In the genomic region with DNA sequence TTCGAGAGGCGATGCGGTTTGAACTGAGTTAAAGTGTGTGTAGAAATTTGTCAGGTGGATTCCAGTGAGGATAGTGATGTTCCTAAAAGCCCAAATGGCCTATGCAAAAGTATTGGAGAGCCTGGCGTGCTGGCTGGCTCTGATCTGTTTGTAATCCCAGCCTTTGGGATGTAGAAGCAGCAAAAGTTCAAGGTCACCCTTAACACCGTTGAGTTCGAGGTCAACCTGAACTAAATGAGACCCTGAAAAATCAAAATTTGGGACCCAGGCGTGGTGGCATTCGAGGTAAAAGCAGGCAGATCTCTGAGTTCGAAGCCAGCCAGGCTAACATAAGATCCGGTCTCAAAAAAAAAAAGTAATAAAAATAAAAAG, we compare ENCODE assay signal across 8 mouse cellular contexts. TPM values are rescaled to one million over a fixed set of nuclear protein-coding genes. Genes with fewer than 3 reads are reported as not detected.
DNase-seq lines count a peak whose midpoint lies in the region; ATAC-seq and TF ChIP-seq lines count a peak whose summit lies in the region.

No protein-coding gene starts in this region.

- no peak for ATAC-seq in heart, embryonic 14.5 days (ENCODE audit: insufficient number of reproducible peaks, insufficient read depth, low FRiP score, low read depth)
- ATAC-seq in G1E (ENCODE audit: extremely low read depth, insufficient number of reproducible peaks, low FRiP score, poor library complexity, severe bottlenecking): no peak
- ATAC-seq in heart, postnatal 0 days (ENCODE audit: insufficient read depth, low read depth): no peak
- ATAC-seq in inflammation-experienced regulatory T-cells, adult 6 months: no peak
- ATAC-seq in megakaryocyte progenitor cell, adult 5-6 weeks (replicated peaks; ENCODE audit: poor library complexity): no peak

- H3K4me3 ChIP-seq in heart, embryonic 14.5 days (ENCODE audit: control insufficient read depth in 1 of 2, insufficient read depth in 1 of 2, low read depth in 1 of 2, low read length in 2 of 2): peak overlapping the region; percentile 70 to 71
- peak overlapping the region; percentile 86 for H3K4me3 ChIP-seq in G1E (ENCODE audit: low read depth, low read length)
- peak overlapping the region; percentile 77 for H3K4me3 ChIP-seq in heart, postnatal 0 days (ENCODE audit: low read depth, low read length)
- peak overlapping the region; percentile 86 for H3K4me3 ChIP-seq in midbrain, embryonic 10.5 days

- peak overlapping the region; percentile 89 to 90 for H3K27ac ChIP-seq in heart, embryonic 14.5 days (replicated peaks in 1 of 2; ENCODE audit: control insufficient read depth in 1 of 2, insufficient read depth in 1 of 2, low read depth in 2 of 2, low read length in 2 of 2)
- peak overlapping the region; percentile 95 for H3K27ac ChIP-seq in heart, postnatal 0 days (ENCODE audit: low read depth)
- peak overlapping the region; percentile 90 for H3K27ac ChIP-seq in midbrain, embryonic 10.5 days (replicated peaks)

- peaks cover 5 to 11% of the 10 kb centered on the region in 2 experiments; a peak in 3 of 4 replicates for H3K4me1 ChIP-seq in heart, embryonic 14.5 days (ENCODE audit: control insufficient read depth in 2 of 2, insufficient read depth in 2 of 2, low read length in 2 of 2)
- peaks cover 45% of the 10 kb centered on the region for H3K4me1 ChIP-seq in G1E (ENCODE audit: insufficient read depth, low read depth, low read length)
- peaks cover 23% of the 10 kb centered on the region for H3K4me1 ChIP-seq in heart, postnatal 0 days (ENCODE audit: control insufficient read depth, insufficient read depth)
- H3K4me1 ChIP-seq in midbrain, embryonic 10.5 days: peaks cover 37% of the 10 kb centered on the region

- WGBS in heart, embryonic 14.5 days: 43% methylated on average over 10 of the region's 10 CpGs
- 44% methylated on average over 10 of the region's 10 CpGs for WGBS in heart, postnatal 0 days
- WGBS in midbrain, embryonic 10.5 days: 47% methylated on average over 10 of the region's 10 CpGs

- peaks cover 8% of the 10 kb centered on the region for H3K36me3 ChIP-seq in heart, embryonic 14.5 days (ENCODE audit: control insufficient read depth, insufficient read depth, low read length)
- H3K36me3 ChIP-seq in G1E (replicated peaks): peaks cover 28% of the 10 kb centered on the region
- peaks cover 5% of the 10 kb centered on the region; the same call in 1 of the 2 replicates for H3K36me3 ChIP-seq in heart, postnatal 0 days (replicated peaks; ENCODE audit: control insufficient read depth, insufficient read depth, low read length)
- peaks cover 15% of the 10 kb centered on the region for H3K36me3 ChIP-seq in midbrain, embryonic 10.5 days

- peak overlapping the region; percentile 88 for H3K4me2 ChIP-seq in heart, embryonic 14.5 days (ENCODE audit: low read length)
- H3K4me2 ChIP-seq in heart, postnatal 0 days (ENCODE audit: low read depth, low read length): peak overlapping the region; percentile 85

- H3K9ac ChIP-seq in heart, embryonic 14.5 days (ENCODE audit: low read length): peak overlapping the region; percentile 87
- H3K9ac ChIP-seq in heart, postnatal 0 days (replicated peaks; ENCODE audit: low read depth, low read length): peak overlapping the region; percentile 74

- no peak for DNase-seq in heart, adult 9 months (ENCODE audit: low spot score in 2 of 2)
- DNase-seq in G1E (ENCODE audit: low spot score): no peak
- no peak for DNase-seq in heart, postnatal 0 days (ENCODE audit: low spot score)
- DNase-seq in midbrain, embryonic 10.5 days (ENCODE audit: low spot score): no peak
- DNase-seq in urinary bladder, adult 18-20 months (ENCODE audit: low spot score in 2 of 2): no peak

- no peaks in the 10 kb centered on the region for H3K9me3 ChIP-seq in heart, embryonic 14.5 days (ENCODE audit: control insufficient read depth, low read length)
- no peaks in the 10 kb centered on the region for H3K9me3 ChIP-seq in G1E (replicated peaks)
- H3K9me3 ChIP-seq in heart, postnatal 0 days (replicated peaks; ENCODE audit: control insufficient read depth, low read length): no peaks in the 10 kb centered on the region
- H3K9me3 ChIP-seq in midbrain, embryonic 10.5 days (replicated peaks): no peaks in the 10 kb centered on the region

- H3K27me3 ChIP-seq in heart, embryonic 14.5 days (ENCODE audit: control insufficient read depth, insufficient read depth, low read length): no peaks in the 10 kb centered on the region
- no peaks in the 10 kb centered on the region for H3K27me3 ChIP-seq in G1E (ENCODE audit: insufficient read depth, low read length)
- H3K27me3 ChIP-seq in heart, postnatal 0 days (ENCODE audit: control insufficient read depth, insufficient read depth, low read length): no peaks in the 10 kb centered on the region
- no peaks in the 10 kb centered on the region for H3K27me3 ChIP-seq in midbrain, embryonic 10.5 days (ENCODE audit: low read depth, poor library complexity, severe bottlenecking)

- no peak for TF ChIP-seq EP300 in heart, postnatal 0 days (IDR thresholded peaks at IDR 0.05; ENCODE audit: low read depth)

- TF ChIP-seq CTCF in G1E (IDR thresholded peaks at IDR 0.05; ENCODE audit: low read depth, low read length): no peak
- no peak for TF ChIP-seq CTCF in heart, postnatal 0 days (IDR thresholded peaks at IDR 0.05; ENCODE audit: low read depth)

RNA-seq across cellular contexts. Expression of a gene that starts 0.6 kb away (rescaled TPM):
- polyA plus RNA-seq in heart, embryonic 14.5 days (2014; fragmentation: Nextera tagmentation; extraction: Ambion mirVana): 13.8 and 15.2 TPM in 2 replicates
- 6.3 and 12.4 TPM in 2 replicates for total RNA-seq in G1E (2014; fragmentation: Nextera tagmentation)
- 14.8 and 15.0 TPM in 2 replicates for total RNA-seq in G1E (2017)
- polyA plus RNA-seq in G1E (2012): 1.1 TPM in 2 replicates
- total RNA-seq in heart, postnatal 0 days (2014; rRNA removed; ENCODE audit: low replicate concordance): 13.1 and 19.7 TPM in 2 replicates
- 13.2 and 14.8 TPM in 2 replicates for polyA plus RNA-seq in heart, postnatal 0 days (2015; fragmentation: Nextera tagmentation; extraction: Ambion mirVana)
- polyA plus RNA-seq in midbrain, embryonic 10.5 days (2016; fragmentation: Nextera tagmentation; extraction: Ambion mirVana): 17.5 and 19.5 TPM in 2 replicates
- polyA plus RNA-seq in inflammation-experienced regulatory T-cells, adult 6 months (2017; shearing (Covaris generic)): 10 to 100 TPM; 10.8 to 25.4 (median 23.2) TPM
- total RNA-seq in megakaryocyte progenitor cell, adult 5-6 weeks (2015): 2.2 and 5.1 TPM in 2 replicates
- total RNA-seq in megakaryocyte progenitor cell, adult 5-6 weeks (2017): 13.9 and 21.9 TPM in 2 replicates

RNA-seq across cellular contexts. Expression of a gene that starts 0.8 kb away (rescaled TPM):
- 82.8 and 87.4 TPM in 2 replicates for polyA plus RNA-seq in heart, embryonic 14.5 days (2014; fragmentation: Nextera tagmentation; extraction: Ambion mirVana)
- 94.0 and 105 TPM in 2 replicates for total RNA-seq in G1E (2014; fragmentation: Nextera tagmentation)
- total RNA-seq in G1E (2017): 284 and 317 TPM in 2 replicates
- 97.4 and 130 TPM in 2 replicates for polyA plus RNA-seq in G1E (2012)
- total RNA-seq in heart, postnatal 0 days (2014; rRNA removed; ENCODE audit: low replicate concordance): 115 and 118 TPM in 2 replicates
- polyA plus RNA-seq in heart, postnatal 0 days (2015; fragmentation: Nextera tagmentation; extraction: Ambion mirVana): 62.9 and 66.9 TPM in 2 replicates
- 179 and 197 TPM in 2 replicates for polyA plus RNA-seq in midbrain, embryonic 10.5 days (2016; fragmentation: Nextera tagmentation; extraction: Ambion mirVana)
- 100 to 1,000 TPM; 199 to 296 (median 217) TPM for polyA plus RNA-seq in inflammation-experienced regulatory T-cells, adult 6 months (2017; shearing (Covaris generic))
- 50.1 and 53.0 TPM in 2 replicates for total RNA-seq in megakaryocyte progenitor cell, adult 5-6 weeks (2015)
- total RNA-seq in megakaryocyte progenitor cell, adult 5-6 weeks (2017): 176 and 178 TPM in 2 replicates
